Mouse (Mus musculus) liver, embryonic 14 days (tissue): Measurements from ENCODE around the gene Uba1. TPM values are rescaled to one million over a fixed set of nuclear protein-coding genes. Genes with fewer than 3 reads are reported as not detected.

Experiments
- polyA plus RNA-seq: library from polyadenylated mRNA; depleted of rRNA; stranded (reverse); fragments of >200 nt; gene quantifications from 2 replicates; pipeline ENCODE4 v1.2.3, GENCODE M21; 2012; rRNA removed

The Uba1 gene
- 75.9 and 89.4 TPM in 2 replicates for polyA plus RNA-seq

GRCm38 (mm10) chrX:20658026-20658652 lies at the start of gene Uba1:
Gene Uba1, plus strand, starts transcription at chrX:20658326.

GRCm38 (mm10) chrX:20617176-20617902 lies 40.8 kb upstream of the Uba1 start, which contains the start of the genes Rbm10 and Ndufb11:
Gene Rbm10, plus strand, starts transcription at chrX:20617503.
Gene Ndufb11, minus strand, starts transcription at chrX:20617619.

GRCm38 (mm10) chrX:20687519-20688067 lies 29.5 kb downstream of the Uba1 start, which contains the start of gene Cdk16:
Gene Cdk16, plus strand, starts transcription at chrX:20687954.

GRCm38 (mm10) chrX:20703741-20704290 lies 45.7 kb downstream of the Uba1 start, which contains the start of gene Usp11:
Gene Usp11, plus strand, starts transcription at chrX:20703906.

Other genes with a start within 250 kb of the Uba1 start
- gene Jade3, start 232.6 kb upstream of the Uba1 start, polyA plus RNA-seq = 3.1 and 3.8 TPM in 2 replicates
- 85.5 and 100.0 TPM in 2 replicates for gene Rgn, start 108.5 kb upstream of the Uba1 start, polyA plus RNA-seq
- gene Rbm10, start 40.8 kb upstream of the Uba1 start, polyA plus RNA-seq = 24.0 and 26.6 TPM in 2 replicates
- gene Ndufb11, start 40.7 kb upstream of the Uba1 start, polyA plus RNA-seq = 91.7 and 98.5 TPM in 2 replicates
- gene Cdk16, start 29.6 kb downstream of the Uba1 start, polyA plus RNA-seq = 41.7 and 47.0 TPM in 2 replicates
- gene Usp11, start 45.6 kb downstream of the Uba1 start, polyA plus RNA-seq = 6.5 and 6.6 TPM in 2 replicates
- 36.1 and 38.7 TPM in 2 replicates for gene Araf, start 139.5 kb downstream of the Uba1 start, polyA plus RNA-seq
- gene Timp1, start 211.8 kb downstream of the Uba1 start, polyA plus RNA-seq = 1.4 and 2.1 TPM in 2 replicates